Mouse (Mus musculus): Measurements from ENCODE around the gene Bnc1. TPM values are rescaled to one million over a fixed set of nuclear protein-coding genes. Genes with fewer than 3 reads are reported as not detected.

Gene Bnc1
- polyA plus RNA-seq, 1 experiment from 2014 or later = 2.2 TPM

- 33% methylated on average over 2 of the region's 2 CpGs for WGBS
- H3K4me2 ChIP-seq = no peak overlapping the region
- H3K9me3 ChIP-seq = no peaks in the 10 kb centered on the region
- H3K4me3 ChIP-seq = no peak overlapping the region
- no peak overlapping the region for H3K9ac ChIP-seq
- peaks cover 14% of the 10 kb centered on the region for H3K27me3 ChIP-seq
- no peak overlapping the region for H3K27ac ChIP-seq
- no peak for ATAC-seq (ENCODE audit: insufficient number of reproducible peaks, insufficient read depth, low FRiP score, low TSS enrichment, low read depth)
- H3K4me1 ChIP-seq = peaks cover 21% of the 10 kb centered on the region
- no peaks in the 10 kb centered on the region for H3K36me3 ChIP-seq
Observed at GRCm38 (mm10) chr7:82004228-82004627, 12.1 kb upstream of the Bnc1 start.

GRCm38 (mm10) chr7:81999816-82000215 is 7.7 kb upstream of the Bnc1 start:
- Histone ChIP-seq H3K4me1 (peaks cover 28% of the 10 kb centered on the region), H3K9ac (no peak overlapping the region), H3K27me3 (peaks cover 44% of the 10 kb centered on the region), H3K9me3 (no peaks in the 10 kb centered on the region), H3K4me3 (no peak overlapping the region), H3K36me3 (no peaks in the 10 kb centered on the region), H3K27ac (no peak overlapping the region), H3K4me2 (no peak overlapping the region)
- 32% methylated on average over 2 of the region's 2 CpGs for WGBS
- no peak for ATAC-seq (ENCODE audit: insufficient number of reproducible peaks, insufficient read depth, low FRiP score, low TSS enrichment, low read depth)

- no peak overlapping the region for H3K9ac ChIP-seq
- WGBS = 54% methylated on average over 7 of the region's 7 CpGs
- no peak overlapping the region for H3K4me2 ChIP-seq
- H3K4me1 ChIP-seq = peaks cover 28% of the 10 kb centered on the region
- ATAC-seq (ENCODE audit: insufficient number of reproducible peaks, insufficient read depth, low FRiP score, low TSS enrichment, low read depth) = no peak
- H3K27me3 ChIP-seq = peaks cover 49% of the 10 kb centered on the region
- H3K9me3 ChIP-seq = no peaks in the 10 kb centered on the region
- H3K36me3 ChIP-seq = no peaks in the 10 kb centered on the region
- H3K27ac ChIP-seq = no peak overlapping the region
- no peak overlapping the region for H3K4me3 ChIP-seq
Observed at GRCm38 (mm10) chr7:81999372-81999771, 7.3 kb upstream of the Bnc1 start.

GRCm38 (mm10) chr7:81995975-81996374 is 3.9 kb upstream of the Bnc1 start:
- 18% methylated on average over 9 of the region's 9 CpGs for WGBS
- Histone ChIP-seq H3K4me3 (no peak overlapping the region), H3K9me3 (no peaks in the 10 kb centered on the region), H3K27me3 (peaks cover 78% of the 10 kb centered on the region), H3K36me3 (no peaks in the 10 kb centered on the region), H3K4me1 (peaks cover 34% of the 10 kb centered on the region), H3K27ac (no peak overlapping the region), H3K9ac (no peak overlapping the region), H3K4me2 (no peak overlapping the region)
- peak; percentile 68; the same call in 1 of the 2 replicates for ATAC-seq (ENCODE audit: insufficient number of reproducible peaks, insufficient read depth, low FRiP score, low TSS enrichment, low read depth)

GRCm38 (mm10) chr7:81995126-81995525 is 3.0 kb upstream of the Bnc1 start:
- Histone ChIP-seq H3K9ac (no peak overlapping the region), H3K4me3 (no peak overlapping the region), H3K27ac (no peak overlapping the region), H3K4me2 (no peak overlapping the region), H3K36me3 (no peaks in the 10 kb centered on the region), H3K4me1 (peaks cover 35% of the 10 kb centered on the region), H3K27me3 (peaks cover 81% of the 10 kb centered on the region), H3K9me3 (no peaks in the 10 kb centered on the region)
- WGBS = 81% methylated on average over 6 of the region's 6 CpGs
- no peak for ATAC-seq (ENCODE audit: insufficient number of reproducible peaks, insufficient read depth, low FRiP score, low TSS enrichment, low read depth)

GRCm38 (mm10) chr7:81993140-81993539 is 1.0 kb upstream of the Bnc1 start:
- Histone ChIP-seq H3K36me3 (no peaks in the 10 kb centered on the region), H3K9ac (no peak overlapping the region), H3K27me3 (peaks cover 83% of the 10 kb centered on the region), H3K4me3 (no peak overlapping the region; the same call in 1 of the 2 replicates), H3K9me3 (no peaks in the 10 kb centered on the region), H3K4me1 (peaks cover 25% of the 10 kb centered on the region), H3K4me2 (peak overlapping the region; percentile 97), H3K27ac (no peak overlapping the region)
- WGBS = 30% methylated on average over 7 of the region's 7 CpGs
- no peak for ATAC-seq (ENCODE audit: insufficient number of reproducible peaks, insufficient read depth, low FRiP score, low TSS enrichment, low read depth)

- no peak overlapping the region for H3K27ac ChIP-seq
- H3K4me2 ChIP-seq = peak overlapping the region; percentile 97
- no peaks in the 10 kb centered on the region for H3K36me3 ChIP-seq
- no peaks in the 10 kb centered on the region for H3K9me3 ChIP-seq
- H3K9ac ChIP-seq = peak overlapping the region; percentile 66
- peak overlapping the region; percentile 60 for H3K4me3 ChIP-seq
- H3K4me1 ChIP-seq = peaks cover 25% of the 10 kb centered on the region
- ATAC-seq (ENCODE audit: insufficient number of reproducible peaks, insufficient read depth, low FRiP score, low TSS enrichment, low read depth) = no peak
- peaks cover 84% of the 10 kb centered on the region for H3K27me3 ChIP-seq
- under 1% methylated on average over 36 of the region's 36 CpGs for WGBS
Observed at GRCm38 (mm10) chr7:81991611-81992061, 456 bp downstream of the Bnc1 start.

- H3K9me3 ChIP-seq = no peaks in the 10 kb centered on the region
- peak overlapping the region; percentile 97 for H3K4me2 ChIP-seq
- no peak for ATAC-seq (ENCODE audit: insufficient number of reproducible peaks, insufficient read depth, low FRiP score, low TSS enrichment, low read depth)
- peak overlapping the region; percentile 66 for H3K9ac ChIP-seq
- peak overlapping the region; percentile 60 for H3K4me3 ChIP-seq
- 1% methylated on average over 12 of the region's 12 CpGs for WGBS
- no peak overlapping the region for H3K27ac ChIP-seq
- peaks cover 82% of the 10 kb centered on the region for H3K27me3 ChIP-seq
- no peaks in the 10 kb centered on the region for H3K36me3 ChIP-seq
- peaks cover 24% of the 10 kb centered on the region for H3K4me1 ChIP-seq
Observed at GRCm38 (mm10) chr7:81991116-81991515, 976 bp downstream of the Bnc1 start.

GRCm38 (mm10) chr7:81983651-81984050 is 8.4 kb downstream of the Bnc1 start:
- no peak for ATAC-seq (ENCODE audit: insufficient number of reproducible peaks, insufficient read depth, low FRiP score, low TSS enrichment, low read depth)

GRCm38 (mm10) chr7:81978304-81978703 is 13.8 kb downstream of the Bnc1 start:
- H3K4me2 ChIP-seq = no peak overlapping the region
- H3K9ac ChIP-seq = no peak overlapping the region
- no peak overlapping the region for H3K4me3 ChIP-seq
- no peaks in the 10 kb centered on the region for H3K36me3 ChIP-seq
- H3K4me1 ChIP-seq = no peaks in the 10 kb centered on the region
- WGBS = 77% methylated on average over 8 of the region's 8 CpGs
- no peak overlapping the region for H3K27ac ChIP-seq
- no peaks in the 10 kb centered on the region for H3K9me3 ChIP-seq
- peaks cover 7% of the 10 kb centered on the region for H3K27me3 ChIP-seq
- no peak for ATAC-seq (ENCODE audit: insufficient number of reproducible peaks, insufficient read depth, low FRiP score, low TSS enrichment, low read depth)

More at GRCm38 (mm10) chr7:81983651-81984050, 8.4 kb downstream of the Bnc1 start:
- Histone ChIP-seq H3K27ac (no peak overlapping the region), H3K27me3 (peaks cover 15% of the 10 kb centered on the region), H3K4me3 (no peak overlapping the region), H3K9ac (no peak overlapping the region), H3K9me3 (no peaks in the 10 kb centered on the region), H3K36me3 (no peaks in the 10 kb centered on the region), H3K4me1 (no peaks in the 10 kb centered on the region), H3K4me2 (no peak overlapping the region)
- 84% methylated on average over 6 of the region's 6 CpGs for WGBS

- Histone ChIP-seq H3K36me3 (no peaks in the 10 kb centered on the region), H3K4me3 (no peak overlapping the region), H3K9ac (no peak overlapping the region), H3K4me1 (no peaks in the 10 kb centered on the region), H3K9me3 (no peaks in the 10 kb centered on the region), H3K27me3 (peaks cover 12% of the 10 kb centered on the region), H3K4me2 (no peak overlapping the region), H3K27ac (no peak overlapping the region)
- no peak for ATAC-seq (ENCODE audit: insufficient number of reproducible peaks, insufficient read depth, low FRiP score, low TSS enrichment, low read depth)
- 91% methylated on average over 10 of the region's 10 CpGs for WGBS
Observed at GRCm38 (mm10) chr7:81974616-81975015, 17.5 kb downstream of the Bnc1 start.

GRCm38 (mm10) chr7:81973939-81974338 is 18.2 kb downstream of the Bnc1 start:
- H3K4me3 ChIP-seq = no peak overlapping the region
- H3K9me3 ChIP-seq = no peaks in the 10 kb centered on the region
- no peak overlapping the region for H3K27ac ChIP-seq
- H3K9ac ChIP-seq = no peak overlapping the region
- no peaks in the 10 kb centered on the region for H3K36me3 ChIP-seq
- ATAC-seq (ENCODE audit: insufficient number of reproducible peaks, insufficient read depth, low FRiP score, low TSS enrichment, low read depth) = no peak
- no peak overlapping the region for H3K4me2 ChIP-seq
- H3K27me3 ChIP-seq = peaks cover 12% of the 10 kb centered on the region
- H3K4me1 ChIP-seq = no peaks in the 10 kb centered on the region
- 93% methylated on average over 12 of the region's 12 CpGs for WGBS
